Mouse (Mus musculus): ENCODE data around the gene Fgb. TPM values are rescaled to one million over a fixed set of nuclear protein-coding genes. Genes with fewer than 3 reads are reported as not detected.

Fgb gene
- polyA plus RNA-seq, 1 experiment from 2014 or later, result not detected

Other genes with a start within 250 kb of the Fgb start
- gene Rbm46, start 173.4 kb downstream of the Fgb start, polyA plus RNA-seq (2014; fragmentation: Nextera tagmentation; extraction: Ambion mirVana), result 1.3 and 1.7 TPM in 2 replicates
- gene Lrat, start 145.9 kb downstream of the Fgb start, polyA plus RNA-seq (2014; fragmentation: Nextera tagmentation; extraction: Ambion mirVana), result 0.05 and 0.12 TPM in 2 replicates
- not detected in 2 replicates for gene Fgg, start 42.1 kb downstream of the Fgb start, polyA plus RNA-seq (2014; fragmentation: Nextera tagmentation; extraction: Ambion mirVana)
- gene Fga, start 23.8 kb downstream of the Fgb start, polyA plus RNA-seq (2014; fragmentation: Nextera tagmentation; extraction: Ambion mirVana), result not detected in 2 replicates
- gene Plrg1, start 5.7 kb upstream of the Fgb start, polyA plus RNA-seq (2014; fragmentation: Nextera tagmentation; extraction: Ambion mirVana), result 140 and 145 TPM in 2 replicates
- 0.27 and 0.45 TPM in 2 replicates for gene Dchs2, start 78.1 kb upstream of the Fgb start, polyA plus RNA-seq (2014; fragmentation: Nextera tagmentation; extraction: Ambion mirVana)